Mouse (Mus musculus): ENCODE measurements at regions not wholly inside any gene's neighbourhood (a gene's known extent, or its start where the extent isn't known, plus 50 kb on each side); places are given as distances from the start of the nearest gene placed in this dataset.

GRCm38 (mm10) chr4:125765171-125765570, 259.2 kb upstream of the Csf3r start:
- Histone ChIP-seq H3K9ac (no peak overlapping the region), H3K4me1 (no peaks in the 10 kb centered on the region), H3K9me3 (replicated peaks) (no peaks in the 10 kb centered on the region), H3K27me3 (no peaks in the 10 kb centered on the region), H3K36me3 (no peaks in the 10 kb centered on the region), H3K27ac (no peak overlapping the region), H3K4me2 (replicated peaks) (no peak overlapping the region), H3K4me3 (no peak overlapping the region)
- ATAC-seq (ENCODE audit: low FRiP score) = no peak
- WGBS = 82% methylated on average over 8 of the region's 8 CpGs

DNA sequence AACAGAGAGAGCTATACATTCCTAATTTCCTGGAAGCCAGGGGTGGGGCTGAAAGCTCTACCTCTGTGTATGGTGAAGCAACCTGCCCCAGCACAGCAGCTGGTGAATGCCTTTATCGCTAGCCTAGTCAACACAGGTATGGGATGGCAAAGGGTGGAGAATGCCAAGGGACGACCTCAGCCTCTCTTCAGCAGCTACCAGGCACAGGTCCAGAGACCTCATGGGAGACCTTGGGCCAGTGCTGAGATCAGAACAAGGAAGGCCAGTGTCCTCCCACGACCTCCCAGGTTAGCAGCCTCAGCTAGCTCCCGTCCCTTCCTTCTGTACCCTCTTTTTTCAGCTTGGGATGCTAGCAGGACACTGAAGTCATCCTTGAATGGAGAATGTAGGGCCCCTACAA, 247.2 kb upstream of the Csf3r start:
- Histone ChIP-seq H3K27ac (no peak overlapping the region), H3K4me1 (peaks cover 19% of the 10 kb centered on the region), H3K4me3 (no peak overlapping the region), H3K9me3 (replicated peaks) (no peaks in the 10 kb centered on the region), H3K27me3 (peaks cover 7% of the 10 kb centered on the region; the same call in 1 of the 2 replicates), H3K36me3 (no peaks in the 10 kb centered on the region), H3K9ac (no peak overlapping the region), H3K4me2 (replicated peaks) (no peak overlapping the region)
- no peak for ATAC-seq (ENCODE audit: low FRiP score)
- 75% methylated on average over 4 of the region's 4 CpGs for WGBS

DNA sequence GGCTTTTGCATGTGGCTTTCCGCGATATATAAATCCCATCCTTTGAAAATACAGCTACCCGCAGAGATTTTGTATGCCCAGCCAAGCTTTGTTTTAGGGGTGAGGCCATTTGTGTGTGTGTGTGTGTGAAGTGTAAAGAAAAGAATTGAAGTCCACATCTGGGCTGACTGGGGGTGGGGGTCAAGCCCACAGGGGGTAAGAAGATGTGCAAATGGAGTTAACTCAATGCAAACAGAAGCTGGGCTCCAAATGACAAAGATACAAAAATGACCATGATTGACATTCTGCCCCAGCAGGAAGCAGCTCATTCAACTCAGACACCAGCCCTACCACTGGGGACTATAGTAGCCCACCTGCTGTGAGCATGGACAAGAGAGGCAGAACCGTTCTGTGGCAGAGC, 244.2 kb upstream of the Csf3r start:
- no peak for ATAC-seq (ENCODE audit: low FRiP score)
- Histone ChIP-seq H3K27ac (no peak overlapping the region), H3K4me2 (replicated peaks) (no peak overlapping the region)

DNA sequence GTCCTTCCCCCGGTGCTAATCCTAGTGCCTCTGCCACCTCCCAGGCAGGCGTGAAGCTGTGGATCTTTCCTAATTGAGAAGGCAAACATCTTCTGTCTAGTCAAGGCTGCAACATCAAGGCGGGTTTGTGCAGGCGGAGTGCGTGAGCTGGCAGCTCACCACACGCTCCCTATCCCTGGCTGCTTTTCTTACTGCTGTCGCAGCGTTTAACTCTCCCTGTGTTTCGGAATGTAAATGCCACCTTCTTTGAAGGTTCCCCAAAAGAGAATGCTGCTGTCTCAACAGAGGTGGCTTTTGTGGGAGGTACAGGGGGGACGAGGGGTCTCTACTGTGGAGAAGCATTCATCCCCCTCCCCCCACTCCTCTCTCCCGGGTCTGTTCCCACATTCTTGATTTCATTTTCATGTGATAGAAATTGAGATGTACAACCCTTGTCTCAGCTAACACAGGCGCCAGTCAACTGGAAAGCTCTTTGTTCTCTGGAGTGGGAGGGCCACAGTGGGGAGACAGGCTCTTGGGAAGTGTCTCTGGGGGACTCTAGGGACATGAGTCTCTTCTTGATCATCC, 243.3 kb upstream of the Csf3r start:
- 4% methylated on average over 12 of the region's 12 CpGs for WGBS
- peak; percentile 65 for ATAC-seq (ENCODE audit: low FRiP score)
- H3K9ac ChIP-seq = no peak overlapping the region

More for the DNA sequence above, 244.2 kb upstream of the Csf3r start:
- Histone ChIP-seq H3K9me3 (replicated peaks) (no peaks in the 10 kb centered on the region), H3K4me1 (peaks cover 22% of the 10 kb centered on the region), H3K4me3 (no peak overlapping the region), H3K36me3 (no peaks in the 10 kb centered on the region), H3K27me3 (peaks cover 9% of the 10 kb centered on the region; the same call in 1 of the 2 replicates), H3K9ac (no peak overlapping the region)
- WGBS = 12% methylated on average over 4 of the region's 4 CpGs

DNA sequence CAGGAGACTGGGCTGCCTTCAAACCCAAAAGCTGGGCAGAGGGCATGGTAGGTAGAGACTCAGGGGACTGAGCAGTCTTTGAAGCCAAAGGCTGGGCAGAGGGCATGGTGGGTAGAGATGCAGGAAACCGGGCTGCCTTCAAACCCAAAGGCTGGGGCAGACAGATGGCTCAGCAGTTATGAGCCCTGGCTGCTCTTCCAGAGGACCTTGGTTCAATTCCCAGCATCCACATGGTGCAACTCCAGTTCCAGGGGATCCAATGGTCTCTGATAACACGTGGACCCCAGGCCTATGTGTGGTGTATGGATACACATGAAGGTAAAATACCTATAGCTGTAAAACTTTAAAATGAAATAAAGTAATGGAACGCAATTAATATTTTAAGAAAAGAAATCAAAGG, 242.0 kb upstream of the Csf3r start:
- Histone ChIP-seq H3K27me3 (peaks cover 9% of the 10 kb centered on the region; the same call in 1 of the 2 replicates), H3K9ac (no peak overlapping the region), H3K9me3 (replicated peaks) (no peaks in the 10 kb centered on the region), H3K36me3 (no peaks in the 10 kb centered on the region), H3K4me1 (peaks cover 26% of the 10 kb centered on the region), H3K4me3 (no peak overlapping the region), H3K4me2 (replicated peaks) (no peak overlapping the region), H3K27ac (no peak overlapping the region)
- no peak for ATAC-seq (ENCODE audit: low FRiP score)
- 83% methylated on average over 3 of the region's 3 CpGs for WGBS

More for the DNA sequence above, 243.3 kb upstream of the Csf3r start:
- peak overlapping the region; percentile 55 for H3K27ac ChIP-seq
- no peak overlapping the region for H3K4me3 ChIP-seq
- H3K9me3 ChIP-seq (replicated peaks) = no peaks in the 10 kb centered on the region
- H3K27me3 ChIP-seq = peaks cover 9% of the 10 kb centered on the region; the same call in 1 of the 2 replicates
- H3K4me1 ChIP-seq = peaks cover 24% of the 10 kb centered on the region
- peak overlapping the region; percentile 25; the same call in 1 of the 2 replicates for H3K4me2 ChIP-seq (replicated peaks)
- H3K36me3 ChIP-seq = no peaks in the 10 kb centered on the region

DNA sequence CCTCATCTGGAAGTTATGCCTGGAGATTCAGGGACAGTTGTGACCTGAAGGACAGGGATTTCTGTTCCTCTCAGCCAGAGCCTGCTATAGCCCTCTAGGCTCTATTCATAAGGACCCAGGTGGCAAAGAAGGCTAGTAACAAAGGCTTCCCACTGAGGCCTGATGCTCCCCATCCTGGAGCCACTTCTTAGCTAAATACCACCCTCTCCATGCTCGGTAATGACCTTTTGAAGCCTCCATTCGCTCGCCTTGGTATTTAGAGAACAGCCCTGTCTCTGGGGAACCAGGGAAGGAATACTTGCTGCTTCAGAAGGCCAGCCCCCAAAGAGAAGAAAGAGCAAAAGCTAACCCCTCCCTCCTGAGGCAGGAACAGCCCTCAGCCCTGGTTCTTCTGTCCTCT, 238.3 kb upstream of the Csf3r start:
- no peak for ATAC-seq (ENCODE audit: low FRiP score)
- no peaks in the 10 kb centered on the region for H3K9me3 ChIP-seq (replicated peaks)
- H3K27me3 ChIP-seq = peaks cover 5% of the 10 kb centered on the region; the same call in 1 of the 2 replicates
- no peaks in the 10 kb centered on the region for H3K36me3 ChIP-seq
- H3K4me2 ChIP-seq (replicated peaks) = no peak overlapping the region
- H3K4me1 ChIP-seq = peaks cover 12% of the 10 kb centered on the region
- H3K9ac ChIP-seq = no peak overlapping the region
- 6% methylated on average over 3 of the region's 3 CpGs for WGBS
- H3K4me3 ChIP-seq = no peak overlapping the region
- H3K27ac ChIP-seq = no peak overlapping the region

DNA sequence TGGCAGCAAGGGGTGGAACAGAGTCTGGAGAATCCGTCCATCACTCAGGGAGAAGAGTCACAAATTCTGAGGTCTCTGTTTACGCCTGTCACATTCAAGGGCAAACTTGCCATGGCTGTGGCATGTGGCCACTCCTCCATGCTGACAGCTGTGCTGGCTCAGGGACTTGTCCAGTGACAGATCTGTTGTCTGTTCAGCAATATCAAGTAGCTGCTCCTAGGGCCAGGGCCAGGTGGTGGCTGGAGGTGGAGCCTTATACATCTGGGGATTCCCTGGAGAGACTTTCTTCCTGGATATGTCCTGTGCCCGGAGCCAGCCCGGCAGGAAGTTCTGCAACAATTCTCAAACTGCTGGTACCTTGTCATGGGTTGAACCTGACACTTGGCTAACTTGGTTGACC, 229.7 kb upstream of the Csf3r start:
- Histone ChIP-seq H3K27ac (no peak overlapping the region), H3K27me3 (no peaks in the 10 kb centered on the region), H3K4me2 (replicated peaks) (no peak overlapping the region), H3K9ac (no peak overlapping the region), H3K9me3 (replicated peaks) (no peaks in the 10 kb centered on the region), H3K36me3 (no peaks in the 10 kb centered on the region), H3K4me1 (no peaks in the 10 kb centered on the region), H3K4me3 (no peak overlapping the region)
- no peak for ATAC-seq (ENCODE audit: low FRiP score)
- 75% methylated on average over 4 of the region's 4 CpGs for WGBS

- no peak overlapping the region for H3K9ac ChIP-seq
- H3K27ac ChIP-seq = no peak overlapping the region
- H3K36me3 ChIP-seq = no peaks in the 10 kb centered on the region
- WGBS = 92% methylated on average over 4 of the region's 4 CpGs
- no peak for ATAC-seq (ENCODE audit: low FRiP score)
- H3K27me3 ChIP-seq = no peaks in the 10 kb centered on the region
- no peak overlapping the region for H3K4me2 ChIP-seq (replicated peaks)
- peaks cover 8% of the 10 kb centered on the region for H3K4me1 ChIP-seq
- no peaks in the 10 kb centered on the region for H3K9me3 ChIP-seq (replicated peaks)
- H3K4me3 ChIP-seq = no peak overlapping the region
Measured at GRCm38 (mm10) chr4:125807923-125808322, 216.4 kb upstream of the Csf3r start.

GRCm38 (mm10) chr4:125809446-125810108, 214.8 kb upstream of the Csf3r start:
- Histone ChIP-seq H3K9ac (no peak overlapping the region), H3K27me3 (no peaks in the 10 kb centered on the region), H3K27ac (0 out of 2 replicates have a peak overlapping the region, but pooled peaks have one; percentile 18), H3K4me1 (peaks cover 8% of the 10 kb centered on the region), H3K4me2 (replicated peaks) (no peak overlapping the region), H3K9me3 (replicated peaks) (no peaks in the 10 kb centered on the region), H3K36me3 (no peaks in the 10 kb centered on the region), H3K4me3 (no peak overlapping the region)
- no peak for ATAC-seq (ENCODE audit: low FRiP score)
- WGBS = 21% methylated on average over 9 of the region's 9 CpGs

DNA sequence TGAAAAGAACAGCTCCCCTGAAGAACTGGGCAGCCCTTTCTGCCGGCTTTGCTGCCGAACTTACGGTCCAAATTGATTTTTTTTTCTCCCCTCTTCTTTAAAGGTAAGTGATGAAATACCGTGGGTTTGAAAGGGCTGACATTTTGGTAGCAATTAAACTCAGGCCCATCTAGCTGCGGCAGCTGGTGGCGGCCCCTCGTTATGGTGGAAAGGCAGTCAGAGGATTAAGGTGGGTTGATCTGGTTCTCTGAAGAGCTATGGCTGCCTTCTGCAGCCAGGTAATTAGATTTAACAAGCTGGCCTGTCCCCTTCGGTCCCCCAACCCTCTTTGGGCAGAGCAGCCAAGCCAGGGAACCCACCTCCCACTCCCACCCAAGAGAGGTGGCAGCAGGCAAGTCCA, 214.1 kb upstream of the Csf3r start:
- peaks cover 8% of the 10 kb centered on the region for H3K4me1 ChIP-seq
- no peak for ATAC-seq (ENCODE audit: low FRiP score)
- H3K4me2 ChIP-seq (replicated peaks) = no peak overlapping the region
- H3K27ac ChIP-seq = no peak overlapping the region
- H3K36me3 ChIP-seq = no peaks in the 10 kb centered on the region
- WGBS = 31% methylated on average over 8 of the region's 8 CpGs
- H3K4me3 ChIP-seq = no peak overlapping the region
- no peak overlapping the region for H3K9ac ChIP-seq
- H3K9me3 ChIP-seq (replicated peaks) = no peaks in the 10 kb centered on the region
- H3K27me3 ChIP-seq = no peaks in the 10 kb centered on the region

- Histone ChIP-seq H3K27me3 (peaks cover 5% of the 10 kb centered on the region; the same call in 1 of the 2 replicates), H3K27ac (no peak overlapping the region), H3K9ac (no peak overlapping the region), H3K9me3 (replicated peaks) (no peaks in the 10 kb centered on the region), H3K36me3 (no peaks in the 10 kb centered on the region), H3K4me3 (no peak overlapping the region), H3K4me2 (replicated peaks) (no peak overlapping the region), H3K4me1 (peaks cover 12% of the 10 kb centered on the region)
- 87% methylated on average over 12 of the region's 12 CpGs for WGBS
- no peak for ATAC-seq (ENCODE audit: low FRiP score)
Measured at GRCm38 (mm10) chr4:125814311-125814710, 210.0 kb upstream of the Csf3r start.

GRCm38 (mm10) chr4:125815276-125815675, 209.1 kb upstream of the Csf3r start:
- Histone ChIP-seq H3K36me3 (no peaks in the 10 kb centered on the region), H3K9me3 (replicated peaks) (no peaks in the 10 kb centered on the region), H3K27ac (no peak overlapping the region), H3K4me3 (no peak overlapping the region), H3K4me1 (peaks cover 10% of the 10 kb centered on the region; the same call in 1 of the 2 replicates), H3K27me3 (peaks cover 7% of the 10 kb centered on the region; the same call in 1 of the 2 replicates), H3K4me2 (replicated peaks) (no peak overlapping the region), H3K9ac (no peak overlapping the region)
- WGBS = 66% methylated on average over 3 of the region's 3 CpGs
- ATAC-seq (ENCODE audit: low FRiP score) = no peak

DNA sequence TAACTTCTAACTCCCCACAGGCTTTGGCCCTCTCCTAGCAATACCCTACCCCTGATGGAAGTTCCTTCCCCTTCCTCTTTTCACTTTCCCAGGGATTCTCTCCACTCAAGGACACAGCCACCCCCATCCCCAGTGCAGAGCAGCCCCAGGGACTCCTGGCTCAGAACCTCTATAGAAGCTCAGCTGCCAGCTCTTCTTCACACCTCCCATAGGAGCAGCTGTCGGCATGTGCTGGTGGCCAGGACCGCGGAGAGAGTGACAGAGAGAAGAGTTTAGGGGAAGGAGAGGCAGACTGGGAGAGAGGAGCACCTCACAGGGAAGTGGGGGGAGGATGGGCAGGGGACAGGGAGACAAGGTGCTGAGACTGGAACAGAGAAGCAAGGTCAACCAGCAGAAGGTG, 199.8 kb upstream of the Csf3r start:
- H3K27ac ChIP-seq = no peak overlapping the region
- H3K4me2 ChIP-seq (replicated peaks) = no peak overlapping the region
- ATAC-seq (ENCODE audit: low FRiP score) = no peak
- H3K4me3 ChIP-seq = no peak overlapping the region
- no peak overlapping the region for H3K9ac ChIP-seq
- H3K9me3 ChIP-seq (replicated peaks) = no peaks in the 10 kb centered on the region
- peaks cover under 1% of the 10 kb centered on the region; the same call in 1 of the 2 replicates for H3K4me1 ChIP-seq
- peaks cover under 1% of the 10 kb centered on the region; the same call in 1 of the 2 replicates for H3K27me3 ChIP-seq
- H3K36me3 ChIP-seq = no peaks in the 10 kb centered on the region
- 51% methylated on average over 3 of the region's 3 CpGs for WGBS

All from hindbrain, embryonic 12.5 days (tissue).